Mouse (Mus musculus): ENCODE measurements around the gene Gm44503. TPM values are rescaled to one million over a fixed set of nuclear protein-coding genes. Genes with fewer than 3 reads are reported as not detected.

The Gm44503 gene
- polyA plus RNA-seq, 1 experiment from 2014 or later: not detected

GRCm38 (mm10) chr9:73047906-73048305 is 89.3 kb downstream of the Gm44503 start:
- no peaks in the 10 kb centered on the region for H3K27me3 ChIP-seq (ENCODE audit: control insufficient read depth, insufficient read depth, low read length)
- no peaks in the 10 kb centered on the region for H3K9me3 ChIP-seq (replicated peaks; ENCODE audit: control insufficient read depth, low read length)
- H3K9ac ChIP-seq (ENCODE audit: low read length): no peak overlapping the region
- H3K4me2 ChIP-seq (ENCODE audit: low read depth, low read length): no peak overlapping the region
- H3K27ac ChIP-seq (ENCODE audit: low read length): no peak overlapping the region
- ATAC-seq (ENCODE audit: insufficient read depth, low FRiP score): no peak
- H3K4me1 ChIP-seq (ENCODE audit: control insufficient read depth, insufficient read depth, low read length): peaks cover 17% of the 10 kb centered on the region
- 84% methylated on average over 2 of the region's 2 CpGs for WGBS
- H3K36me3 ChIP-seq (ENCODE audit: control insufficient read depth, insufficient read depth, low read length): no peaks in the 10 kb centered on the region
- no peak overlapping the region for H3K4me3 ChIP-seq (replicated peaks; ENCODE audit: low read length)

GRCm38 (mm10) chr9:73048927-73049326 is 90.3 kb downstream of the Gm44503 start:
- H3K36me3 ChIP-seq (ENCODE audit: control insufficient read depth, insufficient read depth, low read length): no peaks in the 10 kb centered on the region
- H3K4me2 ChIP-seq (ENCODE audit: low read depth, low read length): no peak overlapping the region
- H3K4me3 ChIP-seq (replicated peaks; ENCODE audit: low read length): no peak overlapping the region
- 30% methylated on average over 4 of the region's 4 CpGs for WGBS
- H3K9me3 ChIP-seq (replicated peaks; ENCODE audit: control insufficient read depth, low read length): no peaks in the 10 kb centered on the region
- H3K27ac ChIP-seq (ENCODE audit: low read length): no peak overlapping the region
- ATAC-seq (ENCODE audit: insufficient read depth, low FRiP score): no peak
- H3K4me1 ChIP-seq (ENCODE audit: control insufficient read depth, insufficient read depth, low read length): peaks cover 17% of the 10 kb centered on the region
- H3K27me3 ChIP-seq (ENCODE audit: control insufficient read depth, insufficient read depth, low read length): no peaks in the 10 kb centered on the region
- H3K9ac ChIP-seq (ENCODE audit: low read length): no peak overlapping the region

- WGBS: 24% methylated on average over 5 of the region's 5 CpGs
- Histone ChIP-seq H3K27ac (ENCODE audit: low read length) (no peak overlapping the region), H3K9me3 (replicated peaks; ENCODE audit: control insufficient read depth, low read length) (no peaks in the 10 kb centered on the region), H3K36me3 (ENCODE audit: control insufficient read depth, insufficient read depth, low read length) (no peaks in the 10 kb centered on the region), H3K4me1 (ENCODE audit: control insufficient read depth, insufficient read depth, low read length) (peaks cover 13% of the 10 kb centered on the region), H3K4me3 (replicated peaks; ENCODE audit: low read length) (no peak overlapping the region), H3K27me3 (ENCODE audit: control insufficient read depth, insufficient read depth, low read length) (no peaks in the 10 kb centered on the region), H3K4me2 (ENCODE audit: low read depth, low read length) (no peak overlapping the region), H3K9ac (ENCODE audit: low read length) (no peak overlapping the region)
- peak; percentile 44; the same call in 1 of the 2 replicates for ATAC-seq (ENCODE audit: insufficient read depth, low FRiP score)
Observed at GRCm38 (mm10) chr9:73049833-73050232, 91.2 kb downstream of the Gm44503 start.

- Histone ChIP-seq H3K27me3 (ENCODE audit: control insufficient read depth, insufficient read depth, low read length) (no peaks in the 10 kb centered on the region), H3K4me3 (replicated peaks; ENCODE audit: low read length) (no peak overlapping the region), H3K4me2 (ENCODE audit: low read depth, low read length) (no peak overlapping the region), H3K4me1 (ENCODE audit: control insufficient read depth, insufficient read depth, low read length) (peaks cover 11% of the 10 kb centered on the region), H3K9me3 (replicated peaks; ENCODE audit: control insufficient read depth, low read length) (no peaks in the 10 kb centered on the region), H3K9ac (ENCODE audit: low read length) (no peak overlapping the region), H3K27ac (ENCODE audit: low read length) (no peak overlapping the region), H3K36me3 (ENCODE audit: control insufficient read depth, insufficient read depth, low read length) (no peaks in the 10 kb centered on the region)
- 38% methylated on average over 8 of the region's 8 CpGs for WGBS
- ATAC-seq (ENCODE audit: insufficient read depth, low FRiP score): peak; percentile 45; the same call in 1 of the 2 replicates
Observed at GRCm38 (mm10) chr9:73050606-73051005, 92.0 kb downstream of the Gm44503 start.

- H3K9me3 ChIP-seq (replicated peaks; ENCODE audit: control insufficient read depth, low read length): no peaks in the 10 kb centered on the region
- H3K27me3 ChIP-seq (ENCODE audit: control insufficient read depth, insufficient read depth, low read length): no peaks in the 10 kb centered on the region
- H3K4me2 ChIP-seq (ENCODE audit: low read depth, low read length): no peak overlapping the region
- WGBS: 44% methylated on average over 10 of the region's 10 CpGs
- no peak overlapping the region for H3K9ac ChIP-seq (ENCODE audit: low read length)
- ATAC-seq (ENCODE audit: insufficient read depth, low FRiP score): no peak
- 0 out of 2 replicates have a peak, but pooled peaks cover 4% of the 10 kb centered on the region for H3K4me1 ChIP-seq (ENCODE audit: control insufficient read depth, insufficient read depth, low read length)
- H3K27ac ChIP-seq (ENCODE audit: low read length): no peak overlapping the region; the same call in 1 of the 2 replicates
- H3K4me3 ChIP-seq (replicated peaks; ENCODE audit: low read length): no peak overlapping the region
- no peaks in the 10 kb centered on the region for H3K36me3 ChIP-seq (ENCODE audit: control insufficient read depth, insufficient read depth, low read length)
Observed at GRCm38 (mm10) chr9:73055441-73055911, 96.8 kb downstream of the Gm44503 start.

GRCm38 (mm10) chr9:73059224-73059623 is 100.6 kb downstream of the Gm44503 start:
- Histone ChIP-seq H3K9ac (ENCODE audit: low read length) (no peak overlapping the region), H3K4me2 (ENCODE audit: low read depth, low read length) (no peak overlapping the region), H3K4me3 (replicated peaks; ENCODE audit: low read length) (no peak overlapping the region), H3K4me1 (ENCODE audit: control insufficient read depth, insufficient read depth, low read length) (peaks cover 11% of the 10 kb centered on the region; the same call in 1 of the 2 replicates), H3K27ac (ENCODE audit: low read length) (no peak overlapping the region), H3K36me3 (ENCODE audit: control insufficient read depth, insufficient read depth, low read length) (no peaks in the 10 kb centered on the region), H3K9me3 (replicated peaks; ENCODE audit: control insufficient read depth, low read length) (no peaks in the 10 kb centered on the region), H3K27me3 (ENCODE audit: control insufficient read depth, insufficient read depth, low read length) (no peaks in the 10 kb centered on the region)
- ATAC-seq (ENCODE audit: insufficient read depth, low FRiP score): no peak
- WGBS: 85% methylated on average over 4 of the region's 4 CpGs

- H3K36me3 ChIP-seq (ENCODE audit: control insufficient read depth, insufficient read depth, low read length): no peaks in the 10 kb centered on the region
- ATAC-seq (ENCODE audit: insufficient read depth, low FRiP score): no peak
Observed at GRCm38 (mm10) chr9:73063621-73064290, 105.1 kb downstream of the Gm44503 start.

More at GRCm38 (mm10) chr9:73063621-73064290, 105.1 kb downstream of the Gm44503 start:
- Histone ChIP-seq H3K4me3 (replicated peaks; ENCODE audit: low read length) (no peak overlapping the region), H3K27ac (ENCODE audit: low read length) (no peak overlapping the region), H3K27me3 (ENCODE audit: control insufficient read depth, insufficient read depth, low read length) (no peaks in the 10 kb centered on the region), H3K9ac (ENCODE audit: low read length) (no peak overlapping the region), H3K4me2 (ENCODE audit: low read depth, low read length) (peak overlapping the region; percentile 35), H3K4me1 (ENCODE audit: control insufficient read depth, insufficient read depth, low read length) (peaks cover 21% of the 10 kb centered on the region), H3K9me3 (replicated peaks; ENCODE audit: control insufficient read depth, low read length) (no peaks in the 10 kb centered on the region)
- WGBS: 30% methylated on average over 15 of the region's 15 CpGs

Small RNAs within 50 kb of the gene (microRNA-seq; reads per million reads assigned to microRNA genes)
- not detected for gene Gm27353

Other genes with a start within 250 kb of the Gm44503 start
- gene Prtg, start 152.0 kb upstream of the Gm44503 start, polyA plus RNA-seq (2015; fragmentation: Nextera tagmentation; extraction: Ambion mirVana): 0.25 and 0.31 TPM in 2 replicates
- gene Pygo1, start 33.2 kb upstream of the Gm44503 start, polyA plus RNA-seq (2015; fragmentation: Nextera tagmentation; extraction: Ambion mirVana): 2.5 and 2.8 TPM in 2 replicates
- 0.77 and 0.81 TPM in 2 replicates for gene Dyx1c1, start 67 bp upstream of the Gm44503 start, polyA plus RNA-seq (2015; fragmentation: Nextera tagmentation; extraction: Ambion mirVana)
- 11.2 and 11.7 TPM in 2 replicates for gene Ccpg1os, start 26.5 kb downstream of the Gm44503 start, polyA plus RNA-seq (2015; fragmentation: Nextera tagmentation; extraction: Ambion mirVana)
- gene Ccpg1, start 26.6 kb downstream of the Gm44503 start, polyA plus RNA-seq (2015; fragmentation: Nextera tagmentation; extraction: Ambion mirVana): 36.8 and 38.6 TPM in 2 replicates
- 15.6 and 18.7 TPM in 2 replicates for gene Pigb, start 81.5 kb downstream of the Gm44503 start, polyA plus RNA-seq (2015; fragmentation: Nextera tagmentation; extraction: Ambion mirVana)
- gene Rab27a, start 86.0 kb downstream of the Gm44503 start, polyA plus RNA-seq (2015; fragmentation: Nextera tagmentation; extraction: Ambion mirVana): 23.3 and 27.7 TPM in 2 replicates
- gene Khdc3, start 143.0 kb downstream of the Gm44503 start, polyA plus RNA-seq (2015; fragmentation: Nextera tagmentation; extraction: Ambion mirVana): 0.10 and 0.40 TPM in 2 replicates
- not detected in 2 replicates for gene Gm20509, start 143.6 kb downstream of the Gm44503 start, polyA plus RNA-seq (2015; fragmentation: Nextera tagmentation; extraction: Ambion mirVana)
- gene Rsl24d1, start 154.6 kb downstream of the Gm44503 start, polyA plus RNA-seq (2015; fragmentation: Nextera tagmentation; extraction: Ambion mirVana): 85.1 and 90.5 TPM in 2 replicates

All from stomach, embryonic 16.5 days (tissue).